Mouse (Mus musculus): ENCODE results near the gene Fermt3. TPM values are rescaled to one million over a fixed set of nuclear protein-coding genes. Genes with fewer than 3 reads are reported as not detected.

The Fermt3 gene
- polyA plus RNA-seq, 1 experiment: 9.2 TPM

DNA sequence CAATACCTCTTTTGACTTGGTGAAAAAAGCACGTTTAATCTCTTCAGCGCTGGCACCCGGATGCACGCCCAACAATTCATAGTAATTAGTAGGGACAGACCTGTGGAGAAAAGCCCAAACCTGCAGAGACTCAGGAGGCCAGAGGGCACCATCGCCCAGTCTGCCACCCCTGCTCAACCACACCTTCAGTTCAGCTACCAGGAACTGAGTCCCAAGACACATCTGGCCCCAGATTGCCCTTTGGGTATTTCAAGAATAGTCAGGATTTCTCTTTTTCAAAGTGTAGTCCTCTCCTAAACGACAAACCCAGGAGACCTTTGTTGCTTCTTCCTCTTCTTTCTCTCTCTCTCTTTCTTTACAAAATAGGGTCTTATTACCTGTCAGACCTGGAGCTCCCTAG lies 28.6 kb downstream of the Fermt3 start:
- no peak for DNase-seq
- H3K4me1 ChIP-seq (ENCODE audit: control insufficient read depth, insufficient read depth, low read length): peaks cover 7% of the 10 kb centered on the region; the same call in 1 of the 2 replicates
- 89% methylated on average over 6 of the region's 6 CpGs for WGBS
- no peak overlapping the region for H3K4me3 ChIP-seq (ENCODE audit: insufficient read depth, low read depth, low read length)
- H3K27me3 ChIP-seq (replicated peaks; ENCODE audit: control insufficient read depth, insufficient read depth, low read length): no peaks in the 10 kb centered on the region
- no peak for TF ChIP-seq CTCF (conservative IDR thresholded peaks at IDR 0.05; ENCODE audit: insufficient read depth, insufficient read length, low read depth, low read length)
- H3K36me3 ChIP-seq (ENCODE audit: control insufficient read depth, insufficient read depth, low read length): no peaks in the 10 kb centered on the region
- no peak overlapping the region for H3K27ac ChIP-seq (ENCODE audit: insufficient read depth, low read depth, low read length)

DNA sequence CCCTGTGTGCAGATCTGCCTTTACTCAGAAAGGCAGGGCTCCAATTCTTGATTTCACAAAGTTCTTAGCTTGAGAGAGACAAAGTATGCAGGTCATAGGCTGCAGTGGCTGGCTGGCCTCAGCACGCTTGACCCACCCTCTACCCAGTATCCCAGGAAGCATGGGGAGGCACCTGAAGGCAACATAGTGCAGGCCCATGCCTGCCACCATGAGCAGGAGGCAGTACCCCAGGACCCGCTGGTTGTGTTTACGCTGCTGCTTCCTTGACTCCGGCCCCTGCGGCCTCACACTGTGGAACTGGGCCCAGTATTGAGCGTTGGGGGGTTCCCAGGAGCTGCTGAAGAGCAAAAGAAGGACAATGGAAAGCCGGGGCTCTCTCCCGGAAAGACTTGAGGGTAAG lies 30.0 kb downstream of the Fermt3 start:
- DNase-seq: no peak
- TF ChIP-seq CTCF (conservative IDR thresholded peaks at IDR 0.05; ENCODE audit: insufficient read depth, insufficient read length, low read depth, low read length) (no peak), POLR2A (IDR thresholded peaks at IDR 0.05; ENCODE audit: low read depth, low read length) (no peak)
- H3K36me3 ChIP-seq (ENCODE audit: control insufficient read depth, insufficient read depth, low read length): no peaks in the 10 kb centered on the region
- H3K27me3 ChIP-seq (replicated peaks; ENCODE audit: control insufficient read depth, insufficient read depth, low read length): no peaks in the 10 kb centered on the region
- WGBS: 92% methylated on average over 8 of the region's 8 CpGs
- H3K4me3 ChIP-seq (ENCODE audit: insufficient read depth, low read depth, low read length): no peak overlapping the region
- no peak overlapping the region for H3K27ac ChIP-seq (ENCODE audit: insufficient read depth, low read depth, low read length)
- peaks cover 7% of the 10 kb centered on the region; the same call in 1 of the 2 replicates for H3K4me1 ChIP-seq (ENCODE audit: control insufficient read depth, insufficient read depth, low read length)

DNA sequence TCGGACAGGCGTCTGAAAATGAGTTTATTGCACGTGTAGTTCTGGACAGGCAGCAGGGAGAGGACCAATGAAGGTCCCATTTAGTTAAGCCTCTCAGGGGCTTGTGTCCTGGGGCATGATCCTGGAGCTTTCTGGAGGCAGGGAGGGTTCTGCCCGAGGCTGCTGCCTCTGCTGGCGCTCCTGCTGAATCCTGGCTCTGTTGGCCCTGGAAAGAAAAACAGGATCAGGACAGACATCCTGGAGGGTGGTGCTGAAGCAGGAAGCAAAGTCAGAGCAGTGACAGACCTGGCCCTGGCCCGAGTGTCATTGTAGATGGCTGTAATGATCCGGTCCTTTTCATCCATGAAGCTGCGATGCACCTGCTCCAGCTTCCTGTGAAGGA lies 31.4 kb downstream of the Fermt3 start:
- H3K36me3 ChIP-seq (ENCODE audit: control insufficient read depth, insufficient read depth, low read length): no peaks in the 10 kb centered on the region
- DNase-seq: no peak
- peak overlapping the region; percentile 72 for H3K4me3 ChIP-seq (ENCODE audit: insufficient read depth, low read depth, low read length)
- peaks cover 7% of the 10 kb centered on the region; the same call in 1 of the 2 replicates for H3K4me1 ChIP-seq (ENCODE audit: control insufficient read depth, insufficient read depth, low read length)
- peak overlapping the region; percentile 57; the same call in 1 of the 2 replicates for H3K27ac ChIP-seq (ENCODE audit: insufficient read depth, low read depth, low read length)
- TF ChIP-seq CTCF (conservative IDR thresholded peaks at IDR 0.05; ENCODE audit: insufficient read depth, insufficient read length, low read depth, low read length) (no peak), POLR2A (IDR thresholded peaks at IDR 0.05; ENCODE audit: low read depth, low read length) (no peak)
- H3K27me3 ChIP-seq (replicated peaks; ENCODE audit: control insufficient read depth, insufficient read depth, low read length): no peaks in the 10 kb centered on the region
- WGBS: 2% methylated on average over 8 of the region's 8 CpGs

DNA sequence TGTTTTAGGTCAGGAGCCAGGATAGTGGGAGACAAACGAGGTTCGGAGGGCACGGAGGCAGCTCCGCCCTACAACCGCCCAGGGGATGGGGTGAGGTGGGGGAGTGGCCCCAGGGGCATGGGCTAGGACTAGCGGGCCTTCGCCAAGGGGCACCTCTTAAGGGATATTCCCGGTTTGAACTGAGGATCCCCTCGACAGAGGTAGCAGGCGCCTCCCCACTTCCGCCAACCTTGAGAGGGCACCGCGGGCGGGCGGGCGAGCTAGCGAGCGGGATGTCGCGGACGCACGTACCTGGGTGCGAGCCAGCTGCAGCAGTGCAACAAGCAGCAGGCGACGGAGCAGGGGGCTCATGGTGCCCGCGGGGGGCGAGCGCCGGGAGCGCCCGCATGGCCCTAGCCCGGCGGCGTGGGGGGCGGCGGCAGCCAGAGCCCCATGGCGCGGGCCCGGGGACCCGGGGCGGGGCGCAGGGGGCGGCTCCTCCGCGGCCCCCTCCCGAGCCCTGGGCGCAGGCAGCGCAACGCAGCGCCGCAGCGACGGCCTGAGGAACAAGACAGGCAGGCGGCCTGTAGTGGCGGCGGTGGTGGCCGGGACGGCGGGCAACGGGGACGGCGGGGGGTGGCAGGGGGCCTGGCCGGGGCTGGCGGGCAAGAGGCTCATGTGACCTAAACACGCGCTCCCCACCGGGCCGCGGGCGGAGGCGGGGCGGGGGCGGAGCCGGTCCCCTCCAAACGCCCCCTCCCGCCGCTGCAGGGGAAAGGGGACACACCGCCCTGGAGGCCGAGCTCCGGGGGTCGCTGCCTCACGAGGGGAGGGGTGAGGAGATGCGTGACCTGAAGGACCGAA lies 32.0 kb downstream of the Fermt3 start, which contains the start of gene Vegfb:
TSS of gene Vegfb (minus strand) at position 591 of the 843 bp plus-strand sequence.
- peaks cover 7% of the 10 kb centered on the region; the same call in 1 of the 2 replicates for H3K4me1 ChIP-seq (ENCODE audit: control insufficient read depth, insufficient read depth, low read length)
- 1% methylated on average over 82 of the region's 85 CpGs for WGBS
- H3K36me3 ChIP-seq (ENCODE audit: control insufficient read depth, insufficient read depth, low read length): no peaks in the 10 kb centered on the region
- peak within 1 kb of the TSS; percentile 66 for H3K27ac ChIP-seq (ENCODE audit: insufficient read depth, low read depth, low read length)
- DNase-seq: peak; percentile 76
- TF ChIP-seq POLR2A (IDR thresholded peaks at IDR 0.05; ENCODE audit: low read depth, low read length) (no peak), CTCF (conservative IDR thresholded peaks at IDR 0.05; ENCODE audit: insufficient read depth, insufficient read length, low read depth, low read length) (no peak)
- peak within 1 kb of the TSS; percentile 72 for H3K4me3 ChIP-seq (ENCODE audit: insufficient read depth, low read depth, low read length)
- H3K27me3 ChIP-seq (replicated peaks; ENCODE audit: control insufficient read depth, insufficient read depth, low read length): no peaks in the 10 kb centered on the region

DNA sequence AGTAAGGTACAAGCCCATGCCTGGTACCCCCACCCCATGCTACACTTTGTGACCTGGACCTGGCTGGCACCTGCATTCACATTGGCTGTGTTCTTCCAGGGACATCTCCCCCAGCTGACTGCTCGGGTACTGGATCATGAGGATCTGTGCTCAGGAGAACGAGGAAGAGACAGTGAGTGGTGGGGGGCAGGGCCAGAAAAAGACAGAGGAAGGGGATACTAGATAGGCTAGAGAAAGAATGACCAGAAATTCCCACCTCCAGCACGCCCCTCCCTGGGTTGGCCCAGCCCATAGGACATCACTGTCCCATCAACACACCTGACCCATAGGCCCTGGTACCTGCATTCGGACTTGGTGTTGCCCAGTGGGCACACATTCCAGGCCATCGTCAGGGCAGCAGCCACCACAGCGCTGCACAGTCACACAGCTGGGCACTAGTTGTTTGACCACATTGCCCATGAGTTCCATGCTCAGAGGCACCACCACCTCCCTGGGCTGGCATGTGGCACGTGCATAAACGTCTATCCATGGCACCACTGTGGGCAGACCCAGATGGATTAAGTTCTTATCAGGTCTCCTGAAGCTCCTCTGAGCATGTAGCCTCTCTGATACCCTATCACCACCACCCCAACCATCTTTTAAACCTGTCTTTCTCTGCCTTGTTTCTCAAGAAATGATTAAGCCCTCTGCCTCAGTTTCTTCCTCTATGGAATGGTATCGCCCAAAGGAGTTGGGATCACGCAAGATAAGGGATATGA lies 33.1 kb downstream of the Fermt3 start:
- H3K27me3 ChIP-seq (replicated peaks; ENCODE audit: control insufficient read depth, insufficient read depth, low read length): no peaks in the 10 kb centered on the region
- peak overlapping the region; percentile 72 for H3K4me3 ChIP-seq (ENCODE audit: insufficient read depth, low read depth, low read length)
- WGBS: 71% methylated on average over 10 of the region's 10 CpGs
- H3K27ac ChIP-seq (ENCODE audit: insufficient read depth, low read depth, low read length): 0 out of 2 replicates have a peak overlapping the region, but pooled peaks have one; percentile 66
- DNase-seq: no peak
- peaks cover 6% of the 10 kb centered on the region; the same call in 1 of the 2 replicates for H3K4me1 ChIP-seq (ENCODE audit: control insufficient read depth, insufficient read depth, low read length)
- H3K36me3 ChIP-seq (ENCODE audit: control insufficient read depth, insufficient read depth, low read length): no peaks in the 10 kb centered on the region
- TF ChIP-seq CTCF (conservative IDR thresholded peaks at IDR 0.05; ENCODE audit: insufficient read depth, insufficient read length, low read depth, low read length) (no peak), POLR2A (IDR thresholded peaks at IDR 0.05; ENCODE audit: low read depth, low read length) (no peak)

DNA sequence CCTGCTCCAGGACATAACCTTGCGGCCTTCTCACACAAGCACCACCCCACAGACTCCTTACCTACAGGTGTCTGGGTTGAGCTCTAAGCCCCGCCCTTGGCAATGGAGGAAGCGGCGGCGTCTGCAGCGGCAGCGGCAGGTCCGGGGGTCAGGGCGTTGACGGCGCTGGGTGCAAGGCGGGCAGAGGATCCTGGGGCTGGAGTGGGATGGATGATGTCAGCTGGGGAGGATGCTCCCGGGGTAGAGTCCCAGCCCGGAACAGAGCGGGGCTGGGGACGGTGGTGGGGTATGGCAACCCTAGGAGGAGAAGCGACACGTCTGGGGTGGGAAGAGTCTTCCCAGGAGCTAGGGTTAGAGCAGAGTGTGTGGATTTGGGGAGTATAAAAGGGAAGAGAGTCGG lies 34.0 kb downstream of the Fermt3 start:
- Histone ChIP-seq H3K4me1 (ENCODE audit: control insufficient read depth, insufficient read depth, low read length) (peaks cover 6% of the 10 kb centered on the region; the same call in 1 of the 2 replicates), H3K27me3 (replicated peaks; ENCODE audit: control insufficient read depth, insufficient read depth, low read length) (no peaks in the 10 kb centered on the region), H3K36me3 (ENCODE audit: control insufficient read depth, insufficient read depth, low read length) (no peaks in the 10 kb centered on the region), H3K4me3 (ENCODE audit: insufficient read depth, low read depth, low read length) (no peak overlapping the region), H3K27ac (ENCODE audit: insufficient read depth, low read depth, low read length) (no peak overlapping the region)
- TF ChIP-seq CTCF (conservative IDR thresholded peaks at IDR 0.05; ENCODE audit: insufficient read depth, insufficient read length, low read depth, low read length) (no peak), POLR2A (IDR thresholded peaks at IDR 0.05; ENCODE audit: low read depth, low read length) (no peak)
- 86% methylated on average over 19 of the region's 19 CpGs for WGBS
- DNase-seq: no peak

DNA sequence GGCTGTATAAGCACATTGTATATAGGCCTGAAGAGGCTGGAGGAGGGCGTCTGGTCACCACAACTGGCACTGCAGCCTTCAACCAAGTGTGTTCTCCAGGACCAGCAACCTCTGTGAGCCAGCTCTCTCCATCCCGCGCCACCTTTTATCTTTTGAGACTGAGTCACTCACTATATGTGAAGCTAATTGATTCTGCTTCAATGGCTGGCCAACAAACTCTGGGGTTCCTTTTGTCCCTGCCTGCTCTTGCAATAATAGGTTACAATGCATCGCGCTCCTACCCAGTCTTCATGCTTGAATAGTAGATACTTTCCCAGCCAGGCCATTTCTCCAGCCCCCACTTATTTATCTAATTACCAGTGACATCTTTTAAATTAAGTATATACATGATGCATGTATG lies 35.6 kb downstream of the Fermt3 start:
- Histone ChIP-seq H3K27ac (ENCODE audit: insufficient read depth, low read depth, low read length) (no peak overlapping the region), H3K4me3 (ENCODE audit: insufficient read depth, low read depth, low read length) (no peak overlapping the region), H3K36me3 (ENCODE audit: control insufficient read depth, insufficient read depth, low read length) (no peaks in the 10 kb centered on the region), H3K27me3 (replicated peaks; ENCODE audit: control insufficient read depth, insufficient read depth, low read length) (no peaks in the 10 kb centered on the region), H3K4me1 (ENCODE audit: control insufficient read depth, insufficient read depth, low read length) (peaks cover 13% of the 10 kb centered on the region; the same call in 1 of the 2 replicates)
- WGBS: 96% methylated on average over 5 of the region's 5 CpGs
- DNase-seq: no peak
- TF ChIP-seq POLR2A (IDR thresholded peaks at IDR 0.05; ENCODE audit: low read depth, low read length) (no peak), CTCF (conservative IDR thresholded peaks at IDR 0.05; ENCODE audit: insufficient read depth, insufficient read length, low read depth, low read length) (no peak)
